Mouse (Mus musculus) T-helper 17 cell (primary cell): ENCODE measurements at regions not wholly inside any gene's neighbourhood (a gene's known extent, or its start where the extent isn't known, plus 50 kb on each side); places are given as distances from the start of the nearest gene placed in this dataset.

ENCODE experiments used
- in situ Hi-C, 2 experiments: fragments of 300-600 bp; cut with MboI, MseI; formaldehyde crosslinking; loops; 1 replicate in 1 of 2; 2 replicates in 1 of 2; pipeline ENCODE4 v1.15.1; 2025; ENCODE audit warnings: high pct_unique_total_duplicates in 2 of 2

- in situ Hi-C loops: no loop called here
Observed at GRCm38 (mm10) chr11:28216316-28216715, 123.4 kb downstream of the Gm6685 start.

DNA sequence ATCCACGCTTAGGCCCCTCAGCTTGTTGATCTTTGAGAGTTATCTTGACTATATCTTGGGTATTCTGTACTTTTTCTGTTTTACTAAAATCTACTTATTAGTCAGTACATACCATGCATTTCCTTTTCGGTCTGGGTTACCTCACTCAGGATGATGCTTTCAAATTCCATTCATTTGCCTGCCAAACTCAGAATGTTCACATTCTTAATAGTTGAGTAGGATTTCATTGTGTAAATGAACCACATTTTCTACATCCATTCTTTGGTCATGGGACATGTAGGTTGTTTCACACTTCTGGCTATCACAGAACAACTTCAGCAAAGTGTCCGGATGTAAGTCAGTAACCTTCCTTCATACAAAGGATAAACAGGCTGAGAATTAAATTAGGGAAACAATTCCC is 126.1 kb downstream of the Gm6685 start:
- in situ Hi-C loops: no loop called here

DNA sequence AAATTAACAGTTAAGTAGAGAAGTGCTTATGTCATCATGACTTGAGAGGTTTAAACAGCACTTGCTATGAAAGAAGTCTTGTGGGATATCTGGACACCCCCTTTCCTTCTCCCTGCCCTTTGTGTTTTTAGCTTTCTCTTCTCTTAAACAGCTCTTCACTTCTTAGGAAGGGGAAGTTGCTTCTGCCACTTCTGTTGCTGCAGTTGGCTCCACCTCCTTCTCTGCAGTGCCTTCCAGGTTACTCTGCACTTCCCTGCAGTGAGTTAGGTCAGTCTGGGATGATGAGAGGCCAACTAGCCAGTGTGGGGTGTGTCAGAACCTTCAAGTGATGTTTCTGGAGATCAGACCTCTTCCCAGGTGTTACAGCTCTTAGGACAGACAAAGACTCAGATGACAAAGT is 137.5 kb downstream of the Gm6685 start:
- in situ Hi-C loops: no loop called here

DNA sequence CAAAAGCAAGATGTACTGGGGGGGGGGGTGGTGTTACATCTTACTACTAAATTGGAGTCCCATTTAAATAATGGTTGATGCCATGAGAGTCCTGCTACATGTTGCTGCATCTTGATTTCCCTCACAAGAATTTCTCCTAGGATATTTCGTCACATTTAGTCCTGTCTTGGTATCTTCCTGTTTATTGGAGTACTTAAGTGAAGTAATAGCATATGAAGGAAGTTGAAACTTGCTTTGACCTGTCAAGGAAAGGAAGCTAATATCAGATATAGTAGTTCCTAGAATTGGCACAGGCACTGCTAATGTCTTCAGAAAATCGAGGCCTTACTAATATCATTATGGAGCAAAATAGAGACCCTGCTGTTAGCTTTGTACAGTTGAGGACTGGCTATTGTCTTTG is 151.5 kb downstream of the Gm6685 start:
- in situ Hi-C loops: loop anchor here in 1 of 2 experiments (25.0 kb wide), 1 partner anchor 899 kb away; no protein-coding TSS in a partner anchor

- in situ Hi-C loops: loop anchor here in 1 of 2 experiments (25.0 kb wide), 1 partner anchor 900 kb away; no protein-coding TSS in a partner anchor
Observed at GRCm38 (mm10) chr11:28187441-28187840, 152.2 kb downstream of the Gm6685 start.

DNA sequence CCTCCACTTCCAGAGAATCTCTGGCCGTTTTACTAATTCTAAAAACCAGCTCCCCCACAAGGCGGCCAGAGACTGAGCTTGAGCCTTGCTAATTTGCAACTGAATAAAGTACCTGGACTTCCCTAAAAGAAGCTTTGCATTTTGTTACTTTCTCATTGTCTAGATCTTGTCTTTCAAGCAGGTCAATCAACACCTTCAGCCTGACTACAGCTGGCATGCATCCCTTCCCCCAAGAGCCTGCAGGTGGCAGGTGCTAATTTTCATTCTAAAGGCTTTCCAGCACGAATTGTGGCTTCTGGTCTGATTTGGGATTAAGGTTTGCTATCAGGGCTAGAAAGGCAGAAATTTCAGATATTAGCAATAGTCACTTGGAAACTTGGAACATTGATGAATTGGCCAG is 168.4 kb downstream of the Gm6685 start:
- in situ Hi-C loops: no loop called here

GRCm38 (mm10) chr11:28152456-28152855 is 187.2 kb downstream of the Gm6685 start:
- in situ Hi-C loops: loop anchor here in 1 of 2 experiments (10.0 kb wide), 1 partner anchor 1152 kb away; no protein-coding TSS in a partner anchor
